Mouse (Mus musculus) thymus, adult 2 months (tissue): ENCODE results near the gene Pde4d. TPM values are rescaled to one million over a fixed set of nuclear protein-coding genes. Genes with fewer than 3 reads are reported as not detected.

Experiments used
- DNase-seq: peaks from one replicate; pipeline ENCODE4 v3.0.0; 2021
- H3K27ac ChIP-seq: fragments of 200-500 bp; 2 replicates; pipeline ENCODE4 v1.5.1; 2012; ENCODE audit warnings: low read length, control low read depth; ENCODE audit not compliant: control insufficient read depth, insufficient read depth
- H3K27me3 ChIP-seq: fragments of 200-500 bp; 2 replicates; pipeline ENCODE4 v1.6.1; 2012; ENCODE audit warnings: mild to moderate bottlenecking, low read length, moderate library complexity, mixed read lengths; ENCODE audit not compliant: control insufficient read depth, insufficient read depth
- H3K36me3 ChIP-seq: fragments of 200-500 bp; 2 replicates; pipeline ENCODE4 v1.6.1; 2012; ENCODE audit warnings: mild to moderate bottlenecking, low read length, moderate library complexity; ENCODE audit not compliant: control insufficient read depth, insufficient read depth
- H3K4me1 ChIP-seq: fragments of 200-500 bp; replicated peaks from 2 replicates; pipeline ENCODE4 v1.6.1; 2012; ENCODE audit warnings: low read length; ENCODE audit not compliant: control insufficient read depth, insufficient read depth
- H3K4me3 ChIP-seq: fragments of 200-500 bp; 2 replicates; pipeline ENCODE4 v1.5.1; 2012; ENCODE audit warnings: mild to moderate bottlenecking, low read length, control low read depth, moderate library complexity; ENCODE audit not compliant: control insufficient read depth, insufficient read depth
- CTCF ChIP-seq: fragments of 200-500 bp; IDR thresholded peaks from 2 replicates; pipeline ENCODE4 v1.5.1; 2012; ENCODE audit warnings: mild to moderate bottlenecking, control low read depth, low read length, moderate library complexity, borderline replicate concordance; ENCODE audit not compliant: control insufficient read depth, poor library complexity, insufficient read depth; ENCODE audit errors: extremely low read depth
- POLR2A ChIP-seq: fragments of 200-500 bp; IDR thresholded peaks from 2 replicates; pipeline ENCODE4 v1.6.1; 2012; ENCODE audit warnings: mild to moderate bottlenecking, low read length, control low read depth, moderate library complexity; ENCODE audit not compliant: control insufficient read depth, poor library complexity, insufficient read depth; ENCODE audit errors: extremely low read depth
- WGBS: fragments of 180-500 bp; shearing (Covaris S2); methylation state at CpG from one replicate; pipeline ENCODE4 v1.1.7; 2018; 5-methylcytosine and 5-hydroxymethylcytosine counted together
- polyA plus RNA-seq: library from polyadenylated mRNA; depleted of rRNA; stranded (reverse); fragments of >200 nt; gene quantifications from 2 replicates; pipeline ENCODE4 v1.2.3, GENCODE M21; 2012

The Pde4d gene
- polyA plus RNA-seq, 1 experiment = 35.2 TPM

- no peak for TF ChIP-seq POLR2A
- no peak for TF ChIP-seq CTCF
- Histone ChIP-seq H3K4me1 (peaks cover 16% of the 10 kb centered on the region), H3K4me3 (peak overlapping the region; percentile 57), H3K27me3 (no peaks in the 10 kb centered on the region), H3K36me3 (no peaks in the 10 kb centered on the region), H3K27ac (peak overlapping the region; percentile 99)
- 24% methylated on average over 7 of the region's 7 CpGs for WGBS
- DNase-seq = peak; percentile 40
Observed at GRCm38 (mm10) chr13:109837921-109838320, 1388.2 kb downstream of the Pde4d start.

- Histone ChIP-seq H3K36me3 (no peaks in the 10 kb centered on the region), H3K27ac (no peak overlapping the region), H3K27me3 (no peaks in the 10 kb centered on the region), H3K4me1 (peaks cover 19% of the 10 kb centered on the region), H3K4me3 (no peak overlapping the region)
- DNase-seq = no peak
- no peak for TF ChIP-seq CTCF
- TF ChIP-seq POLR2A = no peak
- 87% methylated on average over 2 of the region's 2 CpGs for WGBS
Observed at GRCm38 (mm10) chr13:109840251-109840650, 1390.5 kb downstream of the Pde4d start.

GRCm38 (mm10) chr13:109841140-109841822 lies 1391.5 kb downstream of the Pde4d start:
- no peak for DNase-seq
- no peak overlapping the region for H3K27ac ChIP-seq
- H3K27me3 ChIP-seq = no peaks in the 10 kb centered on the region
- H3K4me1 ChIP-seq = peaks cover 20% of the 10 kb centered on the region
- TF ChIP-seq CTCF (no peak), POLR2A (no peak)
- H3K4me3 ChIP-seq = no peak overlapping the region
- no peaks in the 10 kb centered on the region for H3K36me3 ChIP-seq
- 84% methylated on average over 2 of the region's 2 CpGs for WGBS

GRCm38 (mm10) chr13:109842982-109843381 lies 1393.2 kb downstream of the Pde4d start:
- WGBS = 94% methylated on average over 2 of the region's 2 CpGs
- H3K27me3 ChIP-seq = no peaks in the 10 kb centered on the region
- no peaks in the 10 kb centered on the region for H3K36me3 ChIP-seq
- no peak overlapping the region for H3K27ac ChIP-seq
- TF ChIP-seq CTCF = no peak
- peaks cover 11% of the 10 kb centered on the region for H3K4me1 ChIP-seq
- no peak for DNase-seq
- H3K4me3 ChIP-seq = no peak overlapping the region

GRCm38 (mm10) chr13:109844828-109845227 lies 1395.1 kb downstream of the Pde4d start:
- Histone ChIP-seq H3K4me1 (peaks cover 6% of the 10 kb centered on the region), H3K27me3 (no peaks in the 10 kb centered on the region), H3K4me3 (no peak overlapping the region), H3K27ac (peak overlapping the region; percentile 68), H3K36me3 (no peaks in the 10 kb centered on the region)
- 8% methylated on average over 6 of the region's 6 CpGs for WGBS
- DNase-seq = peak; percentile 49
- TF ChIP-seq POLR2A = no peak
- TF ChIP-seq CTCF = no peak

GRCm38 (mm10) chr13:109863826-109864225 lies 1414.1 kb downstream of the Pde4d start:
- Histone ChIP-seq H3K4me1 (no peaks in the 10 kb centered on the region), H3K27ac (no peak overlapping the region), H3K4me3 (no peak overlapping the region), H3K27me3 (no peaks in the 10 kb centered on the region), H3K36me3 (no peaks in the 10 kb centered on the region)
- no peak for TF ChIP-seq POLR2A
- no peak for TF ChIP-seq CTCF
- DNase-seq = no peak
- WGBS = 95% methylated on average over 1 of the region's 1 CpGs

GRCm38 (mm10) chr13:109864311-109864710 lies 1414.6 kb downstream of the Pde4d start:
- 91% methylated on average over 6 of the region's 6 CpGs for WGBS
- H3K27ac ChIP-seq = no peak overlapping the region

More at GRCm38 (mm10) chr13:109864311-109864710, 1414.6 kb downstream of the Pde4d start:
- H3K36me3 ChIP-seq = no peaks in the 10 kb centered on the region
- H3K27me3 ChIP-seq = no peaks in the 10 kb centered on the region
- H3K4me1 ChIP-seq = no peaks in the 10 kb centered on the region
- DNase-seq = no peak
- TF ChIP-seq CTCF (no peak), POLR2A (no peak)
- no peak overlapping the region for H3K4me3 ChIP-seq
